Mouse (Mus musculus) heart, embryonic 10.5 days (tissue): ENCODE results near the gene Wrap53. TPM values are rescaled to one million over a fixed set of nuclear protein-coding genes. Genes with fewer than 3 reads are reported as not detected.

ENCODE experiments used
- DNase-seq: peaks from one replicate; pipeline ENCODE4 v3.0.0-alpha.2; 2017; ENCODE audit warnings: low spot score
- H3K27ac ChIP-seq: fragments of 300-500 bp; sonication (generic); 2 replicates; pipeline ENCODE4 v1.5.1; 2016; ENCODE audit warnings: mild to moderate bottlenecking
- H3K27me3 ChIP-seq: fragments of 300-500 bp; sonication (generic); 2 replicates; pipeline ENCODE4 v1.6.1; 2016; ENCODE audit warnings: mild to moderate bottlenecking; ENCODE audit not compliant: poor library complexity, insufficient read depth, severe bottlenecking
- H3K36me3 ChIP-seq: fragments of 300-500 bp; sonication (generic); 2 replicates; pipeline ENCODE4 v1.6.1; 2016; ENCODE audit warnings: mild to moderate bottlenecking, moderate library complexity
- H3K4me1 ChIP-seq: fragments of 300-500 bp; sonication (generic); 2 replicates; pipeline ENCODE4 v1.6.1; 2016; ENCODE audit warnings: mild to moderate bottlenecking
- H3K4me3 ChIP-seq: fragments of 300-500 bp; sonication (generic); 2 replicates; pipeline ENCODE4 v1.5.1; 2016; ENCODE audit warnings: mild to moderate bottlenecking, moderate library complexity
- H3K9me3 ChIP-seq: fragments of 300-500 bp; sonication (generic); 2 replicates; pipeline ENCODE4 v1.6.1; 2016; ENCODE audit warnings: mild to moderate bottlenecking, moderate library complexity
- WGBS: fragments of 180-500 bp; shearing (Covaris S2); methylation state at CpG from one replicate; pipeline ENCODE4 v1.1.7; 2016; 5-methylcytosine and 5-hydroxymethylcytosine counted together
- polyA plus RNA-seq: library from polyadenylated mRNA; unstranded; fragments of >200 nt; fragmentation: Nextera tagmentation; extraction: Ambion mirVana; gene quantifications from 2 replicates; pipeline ENCODE4 v1.2.1, GENCODE M21; 2016

The Wrap53 gene
- polyA plus RNA-seq, 1 experiment from 2014 or later = 32.4 TPM

DNA sequence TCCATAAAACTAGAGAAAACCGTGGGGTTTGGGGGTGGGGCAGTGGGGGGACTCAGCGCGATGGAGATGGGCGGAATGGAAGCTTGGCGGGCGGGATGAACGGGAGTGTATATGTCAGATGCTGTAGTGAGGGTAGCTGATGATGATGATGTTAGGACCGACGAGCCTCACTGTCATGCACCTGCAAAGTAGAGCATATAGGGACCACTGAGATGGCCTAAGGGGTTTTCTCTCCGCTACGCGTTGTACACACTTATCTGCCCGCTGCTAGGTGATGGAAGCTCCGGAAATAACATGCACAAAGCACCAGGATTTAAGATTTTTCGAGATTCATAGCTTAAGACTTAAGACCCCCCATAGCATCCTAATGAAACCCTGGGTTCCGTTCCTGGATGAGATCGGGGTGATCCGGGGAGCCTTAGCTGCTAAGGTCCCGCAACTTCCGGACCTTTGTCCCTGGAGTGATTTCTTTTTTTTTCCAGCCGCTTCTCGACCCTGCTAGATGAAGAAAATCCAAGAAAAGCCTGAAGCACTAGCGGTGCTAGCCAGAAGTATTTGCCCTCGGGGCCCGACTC, 604 bp upstream of the Wrap53 start:
- WGBS = under 1% methylated on average over 25 of the region's 25 CpGs
- H3K4me3 ChIP-seq = peak overlapping the region; percentile 70
- peaks cover 46% of the 10 kb centered on the region for H3K4me1 ChIP-seq
- H3K27me3 ChIP-seq = no peaks in the 10 kb centered on the region
- H3K27ac ChIP-seq = peak overlapping the region; percentile 91
- H3K9me3 ChIP-seq = no peaks in the 10 kb centered on the region
- no peak for DNase-seq
- H3K36me3 ChIP-seq = peaks cover 23% of the 10 kb centered on the region

DNA sequence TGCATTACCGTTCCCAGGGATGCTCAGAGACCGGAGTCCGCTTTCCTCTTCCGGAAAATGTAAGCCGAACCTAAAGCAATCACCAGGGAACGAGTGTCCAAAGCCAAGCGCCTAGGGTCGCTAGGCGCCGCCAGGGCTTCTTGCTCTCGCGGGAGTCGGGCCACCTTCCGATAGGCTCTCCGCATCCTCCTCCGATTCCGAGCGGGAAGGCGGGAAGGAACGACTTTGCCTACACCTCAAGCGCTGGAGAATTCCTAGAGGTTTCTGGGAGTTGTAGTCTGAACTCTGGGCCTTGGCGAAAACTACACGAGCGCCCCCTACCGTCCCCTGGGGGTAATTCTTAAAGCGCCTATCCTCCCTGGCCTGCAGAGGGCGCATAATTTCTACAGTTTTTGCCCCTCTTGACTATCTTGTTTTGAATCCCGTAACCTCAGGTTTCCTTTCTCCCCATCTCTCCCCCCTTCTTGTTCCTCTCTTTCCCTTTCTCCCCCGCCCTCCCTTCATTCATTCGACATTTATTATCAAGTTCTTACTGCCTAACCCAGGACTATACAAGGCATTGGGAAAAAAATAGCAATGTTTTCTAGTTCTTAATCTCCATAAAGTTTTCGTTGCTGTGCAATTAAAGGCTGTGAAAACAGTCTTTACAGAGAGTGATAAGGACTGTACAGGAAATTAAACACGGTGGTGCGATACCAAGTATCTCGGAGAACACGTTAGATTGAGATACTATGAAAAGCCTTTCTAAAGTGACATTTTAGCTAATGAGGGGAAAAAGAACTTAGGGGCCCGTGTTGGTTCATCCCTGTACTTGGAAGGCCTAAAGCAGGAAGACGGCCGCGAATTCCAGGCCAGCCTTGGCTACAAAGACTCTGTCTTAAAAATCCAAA, 682 bp downstream of the Wrap53 start:
- WGBS = 3% methylated on average over 39 of the region's 39 CpGs
- peaks cover 43% of the 10 kb centered on the region for H3K4me1 ChIP-seq
- H3K27ac ChIP-seq = peak overlapping the region; percentile 91
- peaks cover 29% of the 10 kb centered on the region for H3K36me3 ChIP-seq
- H3K9me3 ChIP-seq = no peaks in the 10 kb centered on the region
- peak overlapping the region; percentile 70 for H3K4me3 ChIP-seq
- H3K27me3 ChIP-seq = no peaks in the 10 kb centered on the region
- DNase-seq = peak; percentile 99

DNA sequence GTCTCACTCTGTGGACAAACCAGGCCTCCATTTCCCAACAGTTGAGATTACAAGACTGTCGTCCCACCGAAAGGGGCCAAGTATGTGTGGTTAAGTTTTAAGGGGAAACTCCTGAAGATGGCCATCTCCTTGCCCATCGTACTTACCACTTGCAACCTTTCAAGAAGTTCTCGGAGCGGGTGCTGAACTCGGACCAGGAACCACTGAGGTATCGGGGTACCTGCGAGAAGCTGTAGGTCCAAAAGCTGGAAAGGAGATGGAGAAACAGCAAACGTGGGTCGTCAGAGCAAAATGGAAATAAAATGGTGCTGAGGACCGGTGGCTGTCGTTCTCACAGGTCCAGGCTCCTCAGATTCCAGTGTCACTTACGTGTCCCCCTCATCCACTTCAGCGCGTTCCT, 1.8 kb downstream of the Wrap53 start:
- H3K4me3 ChIP-seq = peak overlapping the region; percentile 70
- peaks cover 32% of the 10 kb centered on the region for H3K36me3 ChIP-seq
- 10% methylated on average over 15 of the region's 15 CpGs for WGBS
- peak overlapping the region; percentile 91 for H3K27ac ChIP-seq
- no peaks in the 10 kb centered on the region for H3K9me3 ChIP-seq
- H3K4me1 ChIP-seq = peaks cover 43% of the 10 kb centered on the region
- no peak for DNase-seq
- H3K27me3 ChIP-seq = no peaks in the 10 kb centered on the region

DNA sequence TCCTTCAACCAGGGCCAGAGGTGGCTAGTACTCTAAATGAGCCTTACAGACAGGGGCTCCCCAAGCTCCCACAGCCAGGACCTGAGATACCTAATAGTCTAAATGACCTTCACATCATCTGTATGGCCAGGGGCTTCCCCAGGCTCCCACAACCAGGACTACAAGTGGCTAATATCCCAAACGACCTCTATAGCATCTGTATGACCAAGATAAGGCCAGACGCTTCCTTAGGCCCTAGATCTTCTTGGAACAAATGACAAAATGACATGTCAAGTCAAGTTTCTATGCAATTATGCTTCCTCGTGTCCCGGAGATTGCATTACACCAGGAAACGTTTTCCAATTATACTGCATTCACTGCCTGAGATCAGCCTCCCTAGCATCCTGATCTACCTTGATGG, 3.7 kb downstream of the Wrap53 start:
- Histone ChIP-seq H3K27ac (no peak overlapping the region), H3K4me1 (peaks cover 34% of the 10 kb centered on the region), H3K4me3 (no peak overlapping the region), H3K9me3 (no peaks in the 10 kb centered on the region), H3K36me3 (peaks cover 44% of the 10 kb centered on the region), H3K27me3 (no peaks in the 10 kb centered on the region)
- no peak for DNase-seq
- WGBS = 67% methylated on average over 5 of the region's 5 CpGs

DNA sequence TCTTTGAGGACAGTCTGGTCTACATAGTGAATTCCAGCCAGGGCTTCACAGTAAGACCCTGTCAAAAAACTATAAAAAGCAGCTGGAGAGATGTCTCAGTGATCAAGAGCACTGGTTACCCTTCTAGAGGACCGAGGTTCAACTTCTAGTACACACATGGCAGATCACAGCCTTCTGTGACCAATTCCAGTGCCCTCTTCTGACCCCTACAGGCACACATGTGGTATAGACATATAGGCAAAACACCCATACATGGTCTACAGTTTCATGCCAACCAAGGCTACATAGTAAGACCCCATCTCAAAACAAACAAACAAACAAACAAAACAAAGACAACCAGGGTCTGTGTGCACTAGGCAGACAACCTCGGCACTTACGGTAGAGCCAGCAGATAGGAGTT, 4.8 kb downstream of the Wrap53 start:
- no peak for DNase-seq
- Histone ChIP-seq H3K4me1 (peaks cover 34% of the 10 kb centered on the region), H3K36me3 (peaks cover 55% of the 10 kb centered on the region), H3K9me3 (no peaks in the 10 kb centered on the region), H3K27me3 (no peaks in the 10 kb centered on the region), H3K4me3 (no peak overlapping the region), H3K27ac (no peak overlapping the region; the same call in 1 of the 2 replicates)
- WGBS = 63% methylated on average over 3 of the region's 3 CpGs

DNA sequence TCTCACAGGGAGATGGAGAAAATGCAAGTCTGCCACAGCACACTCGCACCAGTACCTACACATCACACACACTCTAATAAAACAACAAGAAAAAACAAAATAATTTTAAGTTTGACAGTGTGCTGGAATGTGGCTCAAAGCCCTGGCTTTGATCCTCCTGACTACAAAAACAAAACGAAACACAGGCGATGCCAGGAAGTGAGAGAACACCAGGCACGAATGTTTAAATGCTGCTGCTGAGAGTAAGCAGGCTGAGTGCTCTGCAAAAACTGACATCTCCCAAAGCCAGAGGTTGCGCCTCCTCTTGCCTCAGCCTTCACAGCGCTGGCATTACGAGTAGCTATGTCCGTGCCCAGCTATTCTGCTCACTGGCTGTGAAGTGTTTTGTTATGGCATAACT, 14.9 kb downstream of the Wrap53 start:
- H3K4me1 ChIP-seq = peaks cover 46% of the 10 kb centered on the region
- DNase-seq = no peak

DNA sequence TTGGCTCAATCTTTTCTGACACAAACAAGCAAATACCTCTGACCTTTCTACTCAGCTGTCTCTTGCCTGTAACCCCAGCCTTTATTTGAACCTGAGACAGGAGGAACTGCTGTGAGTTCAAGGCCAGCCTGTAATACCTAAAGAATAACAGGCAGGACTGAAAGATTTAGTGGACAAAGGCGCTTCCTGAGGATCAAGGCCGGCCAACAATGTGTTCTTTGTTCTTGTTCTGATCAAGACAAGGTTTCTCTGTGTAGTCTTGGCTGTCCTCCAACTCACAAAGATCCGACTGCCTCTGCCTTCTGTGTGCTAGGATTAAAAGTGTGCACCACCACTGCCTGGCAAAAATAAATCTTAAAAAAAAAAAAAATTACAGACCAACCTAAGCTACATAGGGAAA, 15.7 kb downstream of the Wrap53 start:
- Histone ChIP-seq H3K36me3 (peaks cover 58% of the 10 kb centered on the region), H3K9me3 (no peaks in the 10 kb centered on the region), H3K27ac (peak overlapping the region; percentile 97; the same call in 1 of the 2 replicates), H3K27me3 (no peaks in the 10 kb centered on the region), H3K4me1 (peaks cover 53% of the 10 kb centered on the region), H3K4me3 (no peak overlapping the region)
- 72% methylated on average over 3 of the region's 3 CpGs for WGBS
- no peak for DNase-seq

More for the DNA sequence above, 14.9 kb downstream of the Wrap53 start:
- no peak overlapping the region for H3K27ac ChIP-seq
- no peak overlapping the region for H3K4me3 ChIP-seq
- WGBS = 69% methylated on average over 8 of the region's 8 CpGs
- H3K9me3 ChIP-seq = no peaks in the 10 kb centered on the region
- H3K36me3 ChIP-seq = peaks cover 64% of the 10 kb centered on the region
- no peaks in the 10 kb centered on the region for H3K27me3 ChIP-seq

DNA sequence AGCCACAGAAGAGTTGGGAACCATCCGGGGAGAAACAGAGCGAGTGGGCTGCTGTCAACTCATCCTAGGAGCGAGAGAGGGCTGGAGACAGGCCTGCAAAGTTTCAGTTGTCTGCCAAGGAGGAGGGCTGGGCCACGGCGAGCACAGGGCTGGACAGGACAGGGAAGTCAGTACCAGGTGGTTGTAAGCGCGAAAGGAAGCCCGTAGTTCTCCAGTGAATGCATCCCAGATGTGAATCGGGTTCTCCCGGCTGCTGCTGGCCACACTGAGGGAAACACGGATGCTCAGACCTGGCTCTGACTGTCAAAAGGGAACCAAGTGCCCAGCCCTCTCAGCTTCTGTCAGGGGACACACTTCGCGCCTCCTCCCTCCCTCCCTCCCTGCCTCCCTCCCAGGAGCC, 16.7 kb downstream of the Wrap53 start:
- peak overlapping the region; percentile 27; the same call in 1 of the 2 replicates for H3K4me3 ChIP-seq
- peaks cover 54% of the 10 kb centered on the region for H3K36me3 ChIP-seq
- peaks cover 63% of the 10 kb centered on the region for H3K4me1 ChIP-seq
- H3K27ac ChIP-seq = peak overlapping the region; percentile 97
- 47% methylated on average over 13 of the region's 13 CpGs for WGBS
- no peaks in the 10 kb centered on the region for H3K27me3 ChIP-seq
- H3K9me3 ChIP-seq = no peaks in the 10 kb centered on the region
- no peak for DNase-seq

DNA sequence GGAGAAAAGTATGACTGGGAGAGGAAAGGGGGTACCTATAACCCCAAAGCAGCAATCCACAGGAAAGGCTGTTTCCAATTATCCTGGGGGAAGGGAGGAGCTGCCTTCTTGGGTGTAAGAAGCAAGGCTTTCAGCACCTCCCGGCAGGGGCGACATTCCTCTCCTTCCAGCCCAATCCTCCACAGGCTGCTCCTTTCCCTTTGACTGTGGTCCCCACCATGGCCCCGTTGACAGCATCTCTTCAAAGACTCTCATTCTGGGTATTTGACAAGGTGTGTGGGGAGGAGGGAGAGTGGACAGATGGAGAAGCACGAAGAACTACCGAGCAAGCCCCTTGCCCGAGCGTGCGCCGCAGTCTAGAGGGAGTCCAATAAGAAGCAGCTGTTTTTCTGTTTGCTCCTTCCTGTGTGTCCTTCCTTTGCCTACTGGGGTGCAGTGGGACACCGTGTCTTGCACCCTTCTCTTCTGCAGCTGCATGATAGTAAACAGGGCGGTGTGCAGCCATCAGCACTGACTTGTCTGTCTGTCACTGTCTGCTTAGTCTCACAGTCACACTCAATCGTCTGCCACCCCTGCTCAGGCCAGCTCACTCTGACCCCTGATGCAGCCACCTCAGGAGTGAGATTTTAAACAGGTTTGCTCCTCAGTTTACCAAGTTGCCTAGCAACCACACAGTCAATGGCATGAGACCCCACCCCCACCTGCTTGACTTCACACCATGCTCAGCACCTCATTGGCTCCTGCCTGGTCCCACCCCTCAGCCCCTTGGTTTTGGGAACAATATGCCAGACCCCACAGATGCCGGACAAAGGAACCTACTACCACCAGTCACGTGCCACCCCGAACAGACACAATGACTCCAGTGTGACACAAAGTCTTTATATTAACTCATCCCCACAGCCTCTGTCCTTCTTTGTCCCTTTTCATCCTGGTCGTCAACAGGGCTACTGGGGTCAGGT, 18.9 kb downstream of the Wrap53 start:
- Histone ChIP-seq H3K9me3 (no peaks in the 10 kb centered on the region), H3K27ac (peak overlapping the region; percentile 97), H3K36me3 (peaks cover 42% of the 10 kb centered on the region), H3K4me1 (peaks cover 85% of the 10 kb centered on the region), H3K4me3 (peak overlapping the region; percentile 76), H3K27me3 (peaks cover 10% of the 10 kb centered on the region)
- peak; percentile 90 for DNase-seq
- 16% methylated on average over 16 of the region's 16 CpGs for WGBS

GRCm38 (mm10) chr11:69559851-69560765, 19.9 kb downstream of the Wrap53 start, which contains the start of gene Efnb3:
Gene Efnb3, minus strand, starts transcription at chr11:69560205.
- Histone ChIP-seq H3K9me3 (no peaks in the 10 kb centered on the region), H3K27me3 (peaks cover 17% of the 10 kb centered on the region), H3K27ac (peak within 1 kb of the TSS; percentile 97), H3K36me3 (peaks cover 49% of the 10 kb centered on the region), H3K4me3 (peak within 1 kb of the TSS; percentile 76), H3K4me1 (peaks cover 89% of the 10 kb centered on the region)
- under 1% methylated on average over 58 of the region's 59 CpGs for WGBS
- DNase-seq = peak; percentile 86

- Histone ChIP-seq H3K27me3 (peaks cover 17% of the 10 kb centered on the region), H3K36me3 (peaks cover 53% of the 10 kb centered on the region), H3K4me3 (peak overlapping the region; percentile 76), H3K9me3 (no peaks in the 10 kb centered on the region), H3K4me1 (peaks cover 94% of the 10 kb centered on the region), H3K27ac (peak overlapping the region; percentile 97)
- WGBS = 3% methylated on average over 5 of the region's 5 CpGs
- peak; percentile 93 for DNase-seq
Observed at GRCm38 (mm10) chr11:69559183-69559582, 20.9 kb downstream of the Wrap53 start.

DNA sequence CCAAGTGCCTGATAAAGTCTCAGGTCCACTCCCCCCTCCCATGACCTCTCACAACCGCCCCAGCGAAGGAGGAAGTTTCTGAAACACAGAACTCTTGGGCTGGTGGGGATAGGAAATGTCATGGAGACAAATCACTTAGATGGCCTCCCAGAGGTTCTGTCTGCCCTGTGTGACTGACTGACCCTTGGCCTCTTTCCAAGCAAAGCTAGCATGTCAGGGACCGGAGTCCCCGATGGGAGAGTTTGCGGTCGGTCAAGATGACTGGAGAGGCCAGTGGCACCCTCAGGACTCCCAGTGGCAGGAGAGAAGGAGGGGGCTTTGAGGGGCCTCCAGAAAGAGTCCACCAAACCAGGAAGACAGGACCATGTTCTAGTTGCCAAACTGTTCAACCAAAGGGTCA, 21.3 kb downstream of the Wrap53 start:
- Histone ChIP-seq H3K4me1 (peaks cover 91% of the 10 kb centered on the region), H3K9me3 (no peaks in the 10 kb centered on the region), H3K4me3 (peak overlapping the region; percentile 76), H3K36me3 (peaks cover 50% of the 10 kb centered on the region), H3K27ac (peak overlapping the region; percentile 97), H3K27me3 (peaks cover 17% of the 10 kb centered on the region)
- 12% methylated on average over 6 of the region's 6 CpGs for WGBS
- DNase-seq = no peak
